Mouse (Mus musculus) T-cell, adult 2 months (primary cell): ENCODE data around the gene Gm609.

ENCODE experiments used
- DNase-seq: peaks from one replicate; pipeline ENCODE4 v3.0.0; 2022; ENCODE audit warnings: low spot score

The Gm609 gene

DNA sequence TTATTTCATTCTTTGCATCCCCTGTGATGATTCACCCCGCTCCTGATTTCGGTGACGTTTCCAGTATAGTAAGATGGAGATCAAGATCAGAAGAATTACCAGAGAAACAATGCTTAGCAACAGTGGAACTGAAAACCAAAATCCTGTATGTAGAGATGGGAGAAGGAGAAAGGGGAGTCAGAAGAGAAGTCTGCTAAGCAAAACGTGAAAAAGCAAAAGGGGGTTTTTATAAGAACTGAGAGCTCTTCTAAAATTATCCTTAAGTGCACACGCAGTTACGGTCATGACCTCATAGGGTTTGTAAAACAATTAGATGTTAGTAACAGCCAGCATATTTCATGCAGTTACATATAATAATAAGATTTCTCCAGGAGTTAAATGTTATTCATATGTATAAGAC, 100.5 kb downstream of the Gm609 start:
- no peak for DNase-seq

DNA sequence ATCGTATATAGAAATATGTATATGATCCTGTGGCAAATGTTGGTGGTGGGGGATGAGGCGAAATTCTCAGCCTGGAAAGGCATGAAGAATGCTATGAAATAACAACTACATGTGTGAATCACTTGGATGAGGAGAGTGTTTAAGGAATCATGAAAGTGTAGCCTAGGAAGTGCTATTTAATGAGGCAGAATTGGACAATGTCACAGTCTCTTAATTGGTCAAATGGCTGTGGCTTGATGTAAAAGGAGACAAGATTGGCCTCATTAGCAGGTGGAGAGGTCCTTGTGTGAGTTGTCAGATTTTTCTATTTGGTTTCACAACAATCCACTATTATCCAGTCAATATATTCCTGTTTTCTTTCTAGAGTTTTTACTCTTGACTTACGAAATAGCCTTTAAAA, 101.1 kb downstream of the Gm609 start:
- DNase-seq: no peak

DNA sequence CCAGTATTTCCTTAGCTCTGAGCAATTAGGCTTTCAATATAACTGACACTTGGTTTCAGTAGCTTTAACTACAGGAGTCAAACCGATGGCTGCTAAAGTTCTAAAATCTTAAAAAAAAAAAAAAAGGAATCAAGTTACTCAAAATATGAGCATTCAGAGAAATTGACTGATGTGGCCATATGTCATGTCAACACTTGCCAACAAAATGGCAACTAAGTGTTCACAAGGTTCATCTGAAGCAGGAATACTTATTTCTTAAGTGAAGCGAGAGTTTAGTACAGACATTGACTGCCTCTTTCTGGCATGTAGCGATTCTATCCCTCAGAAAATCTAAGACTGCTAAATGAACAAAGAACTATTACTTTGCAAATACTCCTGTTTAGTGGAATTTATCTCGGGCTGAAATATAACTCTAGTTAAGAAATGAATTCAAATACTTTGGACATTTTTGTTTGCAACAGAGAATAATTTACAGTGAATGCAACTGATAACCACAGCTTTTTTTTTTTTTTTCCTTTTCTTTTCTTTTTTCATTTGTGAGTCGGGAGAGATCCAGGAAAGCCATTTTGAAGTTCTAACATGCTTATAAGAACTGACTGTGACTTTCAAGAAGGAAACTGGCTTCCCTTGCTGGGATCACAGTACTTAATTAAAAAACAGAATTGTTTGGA, 102.3 kb downstream of the Gm609 start:
- no peak for DNase-seq

DNA sequence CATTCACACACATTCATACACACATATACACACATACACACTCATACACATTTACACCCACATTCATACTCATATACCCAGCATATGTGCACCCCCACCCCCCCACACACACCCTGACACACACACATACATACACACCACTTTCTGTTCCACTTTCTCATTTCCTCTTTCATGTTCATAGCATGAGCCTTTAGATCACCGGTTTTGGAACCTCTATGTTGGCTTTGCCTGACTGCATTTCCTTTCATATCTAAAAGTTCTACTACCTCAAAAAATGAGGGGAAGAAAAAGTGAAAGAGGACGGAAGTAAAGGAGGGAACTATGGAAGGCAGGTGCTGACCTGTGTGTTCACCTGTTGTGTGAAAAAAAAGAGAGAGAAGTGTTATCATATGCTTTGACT, 102.9 kb downstream of the Gm609 start:
- peak; percentile 24 for DNase-seq

DNA sequence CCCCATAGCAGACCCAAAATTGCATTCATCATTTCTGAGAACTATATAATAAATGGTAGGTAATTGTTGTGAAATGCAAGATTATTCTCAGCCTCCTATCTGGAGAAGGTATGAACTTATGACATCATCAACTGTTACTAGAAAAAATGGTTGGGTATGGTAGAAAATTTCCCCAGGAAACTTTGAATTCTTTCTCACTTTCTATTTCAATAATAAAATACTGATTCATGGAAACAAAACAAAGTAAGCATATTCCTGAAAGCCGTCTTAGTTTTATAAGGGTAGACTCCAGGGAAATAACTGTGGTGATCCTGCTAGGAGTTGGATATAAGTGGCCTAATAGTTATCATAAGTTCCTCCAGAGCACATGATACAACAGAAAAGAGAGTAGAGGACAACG, 103.7 kb downstream of the Gm609 start:
- no peak for DNase-seq

DNA sequence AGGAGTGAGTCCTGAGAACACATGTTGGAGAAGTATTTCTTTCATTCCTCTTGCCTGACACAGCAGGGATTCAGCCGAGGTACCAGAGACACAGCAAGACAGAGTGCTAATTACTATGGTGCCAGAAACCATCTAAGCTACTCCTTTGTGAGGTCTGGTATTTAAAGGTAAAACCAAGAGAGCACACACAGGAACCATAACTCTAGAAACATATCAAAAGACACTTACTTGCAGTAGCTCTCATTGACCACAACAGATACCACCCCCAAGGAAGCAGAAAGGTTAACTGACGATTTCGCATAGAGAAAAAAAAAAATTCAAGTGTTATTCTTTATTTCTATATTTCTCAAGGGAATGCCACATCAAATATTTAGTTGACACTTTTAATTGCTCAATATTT, 111.0 kb downstream of the Gm609 start:
- peak; percentile 3 for DNase-seq

DNA sequence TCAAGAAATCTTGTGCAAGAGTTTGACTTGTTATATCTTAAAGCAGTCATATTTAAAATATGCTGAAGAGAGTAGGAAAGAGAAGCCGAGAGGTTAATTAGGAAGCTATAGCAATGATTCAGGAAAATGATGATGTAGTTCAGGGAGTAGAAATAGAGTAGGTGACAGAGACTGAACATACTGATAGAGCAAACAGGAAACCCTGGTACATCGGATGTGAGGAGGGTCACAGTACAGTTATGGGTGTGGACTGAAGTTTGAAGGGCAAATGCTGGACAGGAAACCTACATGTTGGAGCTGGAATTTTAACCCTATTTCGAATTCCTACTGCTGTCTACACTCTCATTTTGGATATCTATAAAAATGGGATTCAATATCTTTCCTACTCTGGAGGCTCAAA, 113.8 kb downstream of the Gm609 start:
- no peak for DNase-seq

DNA sequence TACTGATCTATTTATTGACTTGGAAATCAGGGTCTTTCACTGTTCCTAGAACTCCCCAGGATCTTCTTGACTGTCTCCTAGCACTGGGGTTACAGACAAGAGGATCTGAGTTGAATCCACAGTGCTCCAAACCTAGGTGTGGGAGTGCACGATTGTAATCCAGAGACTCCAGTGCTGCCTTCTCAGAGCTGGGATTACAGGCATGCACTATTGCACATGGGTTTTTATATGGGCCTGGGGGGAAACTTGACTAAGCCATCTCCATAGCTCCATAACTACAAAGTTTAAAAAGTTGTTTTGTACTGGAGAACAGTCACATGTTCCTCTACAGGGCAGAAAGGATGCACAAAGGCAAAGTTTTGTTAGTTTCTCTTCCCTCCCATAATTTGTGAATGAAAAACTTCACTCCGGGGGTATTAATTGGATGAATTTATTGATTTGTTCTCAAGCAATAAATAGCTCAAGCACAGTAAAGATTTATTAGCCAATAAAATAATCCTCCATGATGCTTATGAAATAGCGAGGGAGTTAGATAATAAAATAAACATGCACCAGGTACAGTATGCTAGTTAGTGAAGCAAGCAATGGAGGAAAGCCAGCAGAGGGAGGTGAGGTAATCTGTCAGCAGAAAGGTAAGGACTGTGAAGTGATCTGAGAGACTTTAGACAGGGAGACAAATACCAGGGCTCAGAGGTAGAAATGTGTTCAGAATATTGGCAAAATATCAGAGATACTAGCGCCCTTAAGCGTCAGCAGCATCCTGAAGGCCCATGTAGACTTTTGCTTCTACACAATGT, 114.4 kb downstream of the Gm609 start:
- DNase-seq: no peak

DNA sequence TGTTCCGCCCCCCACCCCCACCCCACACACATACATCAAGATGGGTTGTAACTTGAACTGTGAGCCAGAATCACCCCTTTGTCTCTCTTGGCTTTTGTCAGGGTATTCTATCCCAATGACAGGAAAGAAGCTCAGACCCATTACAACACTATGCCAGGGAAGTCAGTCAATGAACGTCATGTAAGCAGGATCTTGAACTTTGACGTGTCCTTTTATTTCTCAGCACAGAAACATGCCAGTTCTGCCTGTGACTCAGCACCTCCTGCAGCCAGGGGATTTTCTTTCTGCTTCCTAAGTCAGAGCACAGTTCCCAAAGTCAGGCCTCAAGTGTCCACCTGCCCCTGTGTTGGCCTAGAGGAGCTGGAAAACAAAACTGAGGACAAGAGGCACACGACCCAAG, 115.4 kb downstream of the Gm609 start:
- DNase-seq: no peak

DNA sequence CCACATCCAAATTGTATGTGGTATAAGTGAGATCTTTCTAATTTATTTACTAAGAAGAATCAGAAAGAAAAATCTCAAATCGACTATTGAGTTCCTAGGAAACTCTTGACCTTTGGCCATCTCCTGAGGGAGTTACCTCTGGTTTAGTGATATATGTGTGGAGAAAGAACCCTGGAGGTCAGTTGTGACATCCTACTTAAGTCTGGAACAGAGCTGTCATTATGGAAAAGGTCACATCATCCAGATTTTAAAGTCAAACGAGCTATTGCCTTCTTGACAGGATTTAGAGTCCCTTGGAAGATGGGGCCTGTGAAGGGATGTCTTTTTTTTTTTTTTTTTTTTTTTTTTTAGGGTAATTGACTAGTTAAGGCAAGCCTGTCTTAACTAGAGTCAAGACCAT, 116.0 kb downstream of the Gm609 start:
- DNase-seq: no peak

DNA sequence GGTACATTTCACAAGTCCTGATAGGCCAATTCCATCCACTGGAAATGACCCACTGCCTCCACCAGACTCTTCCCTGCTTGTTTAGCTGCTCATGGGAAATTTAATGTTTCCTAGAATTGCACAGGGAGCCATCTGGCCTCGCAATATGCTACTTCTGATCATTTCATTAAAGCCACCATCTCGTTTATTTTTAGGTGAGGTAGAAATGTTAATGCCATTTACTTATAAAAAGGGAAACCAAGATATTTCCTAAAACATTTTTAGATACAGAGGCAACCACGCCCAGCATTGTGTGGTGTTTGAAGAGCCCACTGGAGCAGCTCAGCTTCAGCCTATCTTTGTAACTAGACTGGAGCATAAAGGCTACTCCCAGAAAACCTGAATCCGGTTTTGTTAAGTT, 116.5 kb downstream of the Gm609 start:
- DNase-seq: no peak

DNA sequence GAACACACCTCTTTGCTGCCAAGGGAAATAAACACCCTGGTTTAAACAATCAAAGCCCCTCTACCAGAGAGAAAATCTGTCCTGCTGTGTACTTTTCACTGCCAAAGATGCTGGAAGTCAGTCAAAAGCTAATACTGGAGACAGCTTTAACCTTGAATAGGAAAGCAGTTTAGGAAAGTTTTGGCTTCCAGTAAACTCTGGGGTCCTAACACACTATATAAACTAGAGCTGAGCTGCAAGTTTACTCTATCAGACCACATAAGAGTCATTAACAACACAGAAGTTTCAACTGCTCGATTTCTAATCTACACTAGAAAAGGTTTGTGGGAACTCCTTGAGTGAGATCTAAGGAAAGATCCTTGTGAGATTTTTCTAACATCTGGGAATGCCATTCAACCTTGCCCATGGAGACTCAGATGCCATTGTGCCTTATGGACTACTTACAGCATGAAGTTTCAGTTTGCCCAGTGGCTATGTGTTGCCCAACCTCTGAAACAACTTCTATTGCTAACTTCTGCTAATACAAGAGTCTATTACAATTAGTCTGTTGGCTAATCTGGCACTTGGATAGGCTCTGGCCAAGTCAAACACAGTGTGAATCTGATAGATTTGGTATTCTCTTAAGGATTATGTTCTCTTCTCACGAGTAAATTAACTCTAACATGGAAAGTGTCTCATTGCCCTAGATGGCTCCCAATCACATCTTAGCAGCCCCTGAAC, 117.1 kb downstream of the Gm609 start:
- DNase-seq: no peak

DNA sequence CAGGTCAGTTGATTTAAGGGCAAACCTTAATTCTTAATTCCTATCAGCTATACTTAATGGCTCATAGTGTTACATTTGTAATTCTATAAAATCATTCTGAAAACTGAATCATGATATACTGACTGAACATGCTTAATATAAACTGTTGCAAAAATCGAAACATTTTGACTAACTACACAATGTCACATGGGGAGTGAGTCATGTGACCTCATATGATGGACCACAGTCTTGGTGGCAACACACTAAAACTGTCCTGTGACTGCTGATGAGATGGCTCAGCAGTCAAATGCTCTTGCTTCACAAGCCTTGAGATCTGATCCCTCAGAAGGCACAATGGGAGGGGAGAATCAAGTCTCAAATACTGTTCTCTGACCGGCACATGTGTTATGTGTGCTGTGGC, 118.7 kb downstream of the Gm609 start:
- no peak for DNase-seq

DNA sequence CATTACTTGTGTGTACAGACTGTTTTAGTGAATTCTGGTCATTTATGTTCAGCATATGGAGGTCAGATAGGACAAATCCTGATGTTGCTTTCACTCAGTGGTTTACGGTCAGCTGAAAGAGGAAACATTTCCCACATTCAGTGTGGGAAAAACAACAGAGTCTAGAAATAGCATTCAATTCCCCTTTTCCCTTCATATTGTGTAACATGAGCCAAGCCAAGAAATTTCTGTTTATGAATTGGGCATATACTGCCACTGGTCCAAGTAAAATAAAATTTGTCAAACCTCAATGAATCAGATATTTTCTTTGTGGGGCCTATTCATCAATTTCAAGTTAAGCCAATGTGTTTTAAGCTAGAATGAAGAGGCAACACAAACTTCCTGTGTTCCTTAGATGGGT, 121.7 kb downstream of the Gm609 start:
- DNase-seq: no peak

DNA sequence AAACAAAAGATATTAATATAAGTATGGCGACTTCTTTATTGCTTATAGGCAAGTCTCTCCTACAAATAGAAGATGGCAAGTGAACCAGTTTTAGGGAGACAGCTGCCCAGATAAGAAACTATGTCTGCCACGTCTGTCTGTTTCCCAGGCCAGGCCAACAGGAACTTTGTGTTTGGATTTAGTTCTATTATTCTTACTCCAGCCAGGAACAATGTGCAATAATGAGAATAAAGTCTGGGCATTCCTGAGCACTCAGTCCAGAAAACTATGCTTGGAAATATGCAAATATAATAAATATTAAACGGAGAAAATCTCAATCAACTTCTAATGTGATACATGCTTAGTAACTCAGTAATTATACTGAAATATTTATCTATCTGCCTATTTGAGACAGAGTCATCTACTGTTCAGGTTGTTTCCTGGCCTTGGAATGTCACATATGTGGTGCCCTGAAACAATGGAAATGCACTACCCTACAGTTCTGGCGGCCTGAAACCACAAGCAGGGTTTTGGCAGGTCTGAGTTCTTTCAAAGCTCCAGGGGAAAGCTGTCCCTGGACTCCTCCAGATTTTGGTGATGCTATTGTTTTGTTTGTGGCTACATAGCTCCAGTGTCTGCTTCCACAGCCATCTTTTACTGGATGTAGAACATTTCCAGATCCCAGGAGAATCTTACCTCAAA, 123.3 kb downstream of the Gm609 start:
- DNase-seq: no peak

DNA sequence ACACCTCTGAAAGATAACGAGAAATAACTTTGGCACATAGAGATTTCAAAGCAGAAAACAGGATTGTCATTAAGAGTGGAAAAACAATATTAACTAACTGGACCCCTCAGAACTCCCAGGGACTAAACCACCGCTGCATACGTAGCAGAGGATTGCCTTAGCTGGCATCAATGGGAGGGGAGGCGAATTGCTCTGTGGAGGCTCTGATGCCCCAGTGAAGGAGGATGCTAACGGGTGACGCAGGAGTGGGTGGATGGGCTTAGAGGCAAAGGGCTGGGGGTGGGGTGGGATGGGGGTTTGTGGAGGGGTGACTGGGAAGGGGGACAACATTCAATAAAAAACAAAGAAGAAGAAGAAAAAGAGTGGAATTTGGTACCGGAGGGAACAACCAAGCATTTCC, 126.7 kb downstream of the Gm609 start:
- DNase-seq: no peak

DNA sequence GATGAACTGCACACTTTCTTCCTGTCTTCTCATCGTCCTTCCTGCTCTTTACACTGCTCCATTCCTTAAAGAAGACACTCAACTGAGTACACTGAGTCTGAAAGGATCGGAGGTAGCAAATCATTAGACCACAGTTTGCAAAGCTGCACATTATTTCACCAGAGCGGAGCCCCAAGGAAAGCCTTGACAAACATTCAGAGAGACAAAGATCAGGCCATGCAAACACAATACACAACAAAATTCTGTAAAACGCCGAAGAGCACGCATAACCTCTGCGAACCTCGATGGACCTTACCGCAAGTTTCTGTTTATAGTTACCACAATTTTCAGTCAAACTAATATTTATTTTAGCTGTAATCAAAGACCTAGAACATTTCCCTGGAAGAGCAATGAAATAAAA, 127.4 kb downstream of the Gm609 start:
- DNase-seq: no peak

DNA sequence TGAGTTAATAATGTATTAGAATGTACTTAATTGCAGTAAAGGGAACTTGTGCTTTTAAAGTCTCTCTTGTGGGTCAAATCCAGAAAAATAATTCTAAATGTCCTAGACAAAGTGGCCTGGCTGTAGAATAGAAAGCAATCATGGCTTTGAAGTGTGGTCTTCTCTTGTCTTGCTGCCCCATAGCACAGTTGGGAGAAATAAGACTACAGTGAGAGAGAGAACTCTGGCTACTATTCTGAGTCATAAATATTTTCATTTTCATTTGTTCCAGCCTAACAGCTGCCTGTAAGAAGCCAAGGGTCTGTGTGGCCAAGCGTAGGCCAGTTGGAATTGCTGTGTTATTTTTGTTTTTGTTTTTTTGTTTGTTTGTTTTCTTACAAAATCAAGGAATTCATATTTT, 128.1 kb downstream of the Gm609 start:
- no peak for DNase-seq

DNA sequence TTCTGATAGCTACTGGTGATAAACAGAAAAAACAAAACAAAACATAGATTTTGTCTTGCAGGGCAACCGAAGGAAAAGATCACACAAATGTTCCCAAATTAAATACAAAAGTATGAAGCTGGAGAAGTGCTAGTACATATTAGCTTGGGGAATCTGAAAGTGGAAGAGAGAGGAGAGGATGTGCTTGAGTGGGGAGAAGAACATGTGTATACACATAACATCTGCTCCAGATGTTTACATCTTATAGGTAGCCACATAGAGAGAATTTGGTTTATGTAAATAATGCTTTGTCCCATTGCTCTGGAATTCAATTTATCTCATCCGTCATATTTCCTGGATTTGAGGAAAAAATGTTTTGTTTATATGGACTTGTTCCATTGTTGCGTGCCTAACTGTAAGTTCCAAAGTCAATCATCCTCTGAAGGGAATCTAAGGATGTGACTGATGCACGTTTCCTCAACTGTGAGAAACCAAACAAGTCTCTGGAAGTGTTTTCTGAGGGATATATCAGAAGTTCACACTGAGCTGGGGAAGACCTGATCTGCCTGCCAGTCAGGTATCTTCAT, 129.2 kb downstream of the Gm609 start:
- DNase-seq: no peak
